Mouse (Mus musculus) megakaryocyte, adult 5-6 weeks (primary cell): ENCODE results near the gene Cdr2. TPM values are rescaled to one million over a fixed set of nuclear protein-coding genes. Genes with fewer than 3 reads are reported as not detected.
"Not testable (repeated sequence)": the region's sequence is repeated elsewhere in the genome, so short reads cannot be mapped to it uniquely, and the experiment has no call there.

Source experiments
- ATAC-seq: 2 replicates; pipeline ENCODE4 v1.8.0; 2016; ENCODE audit warnings: mild to moderate bottlenecking, inconsistent platforms; ENCODE audit not compliant: poor library complexity, severe bottlenecking
- total RNA-seq, 2 experiments: library from RNA; stranded (forward) in 1 of 2; stranded (reverse) in 1 of 2; fragments of 153-499, 151-499 nt in 1 of 2; fragments of 221-1000, 200-1000 nt in 1 of 2; gene quantifications; 2 replicates each; pipeline versions ENCODE4 v1.2.3 to v1.2.4; 2015 to 2017

Cdr2 gene
- total RNA-seq, 2 experiments from 2014 or later, result 2.5 to 4.3 TPM

DNA sequence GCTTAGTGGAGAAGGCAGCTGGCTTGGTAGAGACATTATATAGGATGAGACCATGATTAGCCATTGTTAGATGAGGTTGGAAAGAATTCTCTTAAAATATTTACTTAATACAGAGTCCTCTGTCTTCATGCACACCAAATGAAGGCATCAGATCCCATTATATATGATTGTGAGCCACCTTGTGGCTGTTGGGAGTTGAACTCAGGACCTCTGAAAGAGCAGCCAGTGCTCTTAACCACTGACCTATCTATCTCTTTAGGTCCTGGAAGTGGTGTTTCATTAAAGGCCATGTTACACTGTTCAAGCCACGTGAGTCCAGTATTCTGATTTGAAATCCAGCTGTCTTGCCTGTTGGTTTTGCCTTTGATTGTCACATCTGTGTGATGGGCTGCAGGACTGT lies 68.8 kb downstream of the Cdr2 start:
- ATAC-seq, result no peak

DNA sequence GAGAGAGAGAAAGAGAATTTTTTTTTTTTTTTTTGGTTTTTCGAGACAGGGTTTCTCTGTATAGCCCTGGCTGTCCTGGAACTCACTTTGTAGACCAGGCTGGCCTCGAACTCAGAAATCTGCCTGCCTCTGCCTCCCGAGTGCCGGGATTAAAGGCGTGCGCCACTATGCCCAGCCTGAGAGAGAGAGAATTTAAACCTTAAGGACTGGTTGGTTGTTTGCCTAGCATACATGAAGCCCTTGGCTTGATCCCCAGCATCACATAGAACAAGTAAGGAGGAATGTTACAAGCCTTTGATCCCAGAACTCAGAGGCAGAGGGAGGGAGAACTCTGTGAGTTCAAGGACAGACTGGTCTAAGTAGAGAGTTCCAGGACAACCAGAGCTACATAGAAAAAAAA lies 70.8 kb downstream of the Cdr2 start:
- ATAC-seq, result not testable (repeated sequence)

DNA sequence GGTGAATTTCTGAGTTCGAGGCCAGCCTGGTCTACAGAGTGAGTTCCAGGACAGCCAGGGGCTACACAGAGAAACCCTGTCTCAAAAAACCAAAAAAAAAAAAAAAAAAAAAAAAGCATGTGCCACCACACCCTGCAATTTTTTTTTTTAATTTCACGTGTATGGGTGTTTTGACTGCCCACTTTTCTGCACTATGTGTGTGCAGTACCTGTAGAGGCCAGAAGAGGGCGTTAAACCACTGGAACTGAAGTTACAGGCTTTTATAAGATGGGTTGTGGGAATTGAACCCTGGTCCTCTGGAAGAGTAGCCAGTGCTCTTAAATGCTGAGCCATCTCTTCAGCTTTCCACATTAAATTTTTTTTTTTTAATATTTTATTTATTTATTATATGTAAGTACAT lies 71.9 kb downstream of the Cdr2 start:
- not testable (repeated sequence) for ATAC-seq

Other genes starting within 250 kb of the Cdr2 start
- gene Vwa3a, start 243.0 kb downstream of the Cdr2 start, total RNA-seq (2015), result 0.11 TPM in 1 of 2 replicates, not detected in the other
- not detected in 2 replicates for gene Vwa3a, start 243.0 kb downstream of the Cdr2 start, total RNA-seq (2017)
- not detected in 2 replicates for gene Gm5737, start 169.9 kb downstream of the Cdr2 start, total RNA-seq (2015)
- gene Gm5737, start 169.9 kb downstream of the Cdr2 start, total RNA-seq (2017), result not detected in 2 replicates
- 7.5 and 11.1 TPM in 2 replicates for gene Eef2k, start 139.5 kb downstream of the Cdr2 start, total RNA-seq (2015)
- 23.5 and 26.1 TPM in 2 replicates for gene Eef2k, start 139.5 kb downstream of the Cdr2 start, total RNA-seq (2017)
- gene Polr3e, start 64.6 kb downstream of the Cdr2 start, total RNA-seq (2015), result 4.6 and 5.3 TPM in 2 replicates
- gene Polr3e, start 64.6 kb downstream of the Cdr2 start, total RNA-seq (2017), result 9.8 and 11.6 TPM in 2 replicates
- not detected in 2 replicates for gene Mfsd13b, start 197 bp upstream of the Cdr2 start, total RNA-seq (2015)
- 3.1 TPM in 1 of 2 replicates, not detected in the other for gene Mfsd13b, start 197 bp upstream of the Cdr2 start, total RNA-seq (2017)
- gene Mettl9, start 52.1 kb upstream of the Cdr2 start, total RNA-seq (2015), result 106 and 115 TPM in 2 replicates
- 138 and 164 TPM in 2 replicates for gene Mettl9, start 52.1 kb upstream of the Cdr2 start, total RNA-seq (2017)
- gene Igsf6, start 92.3 kb upstream of the Cdr2 start, total RNA-seq (2015), result 544 and 557 TPM in 2 replicates
- 478 and 480 TPM in 2 replicates for gene Igsf6, start 92.3 kb upstream of the Cdr2 start, total RNA-seq (2017)
- 0.36 and 0.42 TPM in 2 replicates for gene Otoa, start 99.3 kb upstream of the Cdr2 start, total RNA-seq (2015)
- gene Otoa, start 99.3 kb upstream of the Cdr2 start, total RNA-seq (2017), result 0.11 and 0.24 TPM in 2 replicates